Mouse (Mus musculus) embryonic facial prominence, embryonic 15.5 days (tissue): ENCODE data around the gene Slc1a7. TPM values are rescaled to one million over a fixed set of nuclear protein-coding genes. Genes with fewer than 3 reads are reported as not detected.

Source experiments
- ATAC-seq: fragments of 200-750 bp; cut with Nextera tagmentation; 2 replicates; pipeline ENCODE4 v1.8.0; 2017; ENCODE audit warnings: low read depth, moderate TSS enrichment; ENCODE audit not compliant: insufficient number of reproducible peaks, low FRiP score, low TSS enrichment
- H3K27ac ChIP-seq: fragments of 300-500 bp; sonication (generic); replicated peaks from 2 replicates; pipeline ENCODE4 v1.5.1; 2015; ENCODE audit warnings: mild to moderate bottlenecking, inconsistent platforms
- H3K27me3 ChIP-seq: fragments of 300-500 bp; sonication (generic); 2 replicates; pipeline ENCODE4 v1.6.1; 2015; ENCODE audit warnings: inconsistent platforms
- H3K36me3 ChIP-seq: fragments of 300-500 bp; sonication (generic); 2 replicates; pipeline ENCODE4 v1.6.1; 2015; ENCODE audit warnings: mild to moderate bottlenecking, inconsistent platforms
- H3K4me1 ChIP-seq: fragments of 300-500 bp; sonication (generic); 2 replicates; pipeline ENCODE4 v1.6.1; 2015; ENCODE audit warnings: inconsistent platforms
- H3K4me2 ChIP-seq: fragments of 300-500 bp; sonication (generic); replicated peaks from 2 replicates; pipeline ENCODE4 v1.6.1; 2015; ENCODE audit warnings: mild to moderate bottlenecking, inconsistent platforms
- H3K4me3 ChIP-seq: fragments of 300-500 bp; sonication (generic); replicated peaks from 2 replicates; pipeline ENCODE4 v1.5.1; 2015; ENCODE audit warnings: mild to moderate bottlenecking, inconsistent platforms
- H3K9ac ChIP-seq: fragments of 300-500 bp; sonication (generic); 2 replicates; pipeline ENCODE4 v1.6.1; 2015; ENCODE audit warnings: inconsistent platforms
- H3K9me3 ChIP-seq: fragments of 300-500 bp; sonication (generic); replicated peaks from 2 replicates; pipeline ENCODE4 v1.6.1; 2016; ENCODE audit warnings: inconsistent platforms
- WGBS: fragments of 180-500 bp; shearing (Covaris S2); methylation state at CpG from one replicate; pipeline ENCODE4 v1.1.7; 2015; 5-methylcytosine and 5-hydroxymethylcytosine counted together
- polyA plus RNA-seq: library from polyadenylated mRNA; unstranded; fragments of >200 nt; fragmentation: Nextera tagmentation; extraction: Ambion mirVana; gene quantifications from 2 replicates; pipeline ENCODE4 v1.2.1, GENCODE M21; 2015

Gene Slc1a7
- polyA plus RNA-seq, 1 experiment from 2014 or later = 0.16 TPM

GRCm38 (mm10) chr4:108057247-108057646 lies 89.1 kb downstream of the Slc1a7 start:
- WGBS = 83% methylated on average over 2 of the region's 2 CpGs
- Histone ChIP-seq H3K9me3 (no peaks in the 10 kb centered on the region), H3K36me3 (peaks cover 63% of the 10 kb centered on the region), H3K27ac (no peak overlapping the region), H3K27me3 (no peaks in the 10 kb centered on the region), H3K4me1 (no peaks in the 10 kb centered on the region), H3K9ac (no peak overlapping the region), H3K4me3 (no peak overlapping the region), H3K4me2 (no peak overlapping the region)
- no peak for ATAC-seq

GRCm38 (mm10) chr4:108058166-108058565 lies 90.0 kb downstream of the Slc1a7 start:
- 80% methylated on average over 10 of the region's 10 CpGs for WGBS
- Histone ChIP-seq H3K27me3 (no peaks in the 10 kb centered on the region), H3K9me3 (no peaks in the 10 kb centered on the region), H3K4me2 (no peak overlapping the region), H3K27ac (no peak overlapping the region), H3K9ac (no peak overlapping the region), H3K4me3 (no peak overlapping the region), H3K36me3 (peaks cover 67% of the 10 kb centered on the region), H3K4me1 (no peaks in the 10 kb centered on the region)
- ATAC-seq = no peak

- Histone ChIP-seq H3K36me3 (peaks cover 66% of the 10 kb centered on the region), H3K9me3 (no peaks in the 10 kb centered on the region), H3K4me3 (no peak overlapping the region), H3K27me3 (no peaks in the 10 kb centered on the region), H3K4me2 (no peak overlapping the region), H3K4me1 (no peaks in the 10 kb centered on the region), H3K27ac (no peak overlapping the region), H3K9ac (no peak overlapping the region)
- WGBS = 72% methylated on average over 19 of the region's 19 CpGs
- ATAC-seq = no peak
Measured at GRCm38 (mm10) chr4:108059601-108060379, 91.7 kb downstream of the Slc1a7 start.

- peaks cover 62% of the 10 kb centered on the region for H3K36me3 ChIP-seq
- H3K4me2 ChIP-seq = no peak overlapping the region
- WGBS = 89% methylated on average over 4 of the region's 4 CpGs
- no peak overlapping the region for H3K4me3 ChIP-seq
- H3K27ac ChIP-seq = no peak overlapping the region
- H3K27me3 ChIP-seq = no peaks in the 10 kb centered on the region
- ATAC-seq = no peak
- no peaks in the 10 kb centered on the region for H3K4me1 ChIP-seq
- no peaks in the 10 kb centered on the region for H3K9me3 ChIP-seq
- no peak overlapping the region for H3K9ac ChIP-seq
Measured at GRCm38 (mm10) chr4:108060774-108061173, 92.6 kb downstream of the Slc1a7 start.

- ATAC-seq = no peak
- no peaks in the 10 kb centered on the region for H3K4me1 ChIP-seq
- no peaks in the 10 kb centered on the region for H3K9me3 ChIP-seq
- H3K27ac ChIP-seq = no peak overlapping the region
- H3K4me3 ChIP-seq = no peak overlapping the region
- H3K27me3 ChIP-seq = no peaks in the 10 kb centered on the region
- H3K4me2 ChIP-seq = no peak overlapping the region
- 91% methylated on average over 5 of the region's 5 CpGs for WGBS
- no peak overlapping the region for H3K9ac ChIP-seq
- H3K36me3 ChIP-seq = peaks cover 63% of the 10 kb centered on the region
Measured at GRCm38 (mm10) chr4:108062524-108062923, 94.4 kb downstream of the Slc1a7 start.

Other genes with a start within 250 kb of the Slc1a7 start
- gene Lrp8, start 166.1 kb upstream of the Slc1a7 start, polyA plus RNA-seq = 3.5 and 3.9 TPM in 2 replicates
- gene Magoh, start 88.6 kb upstream of the Slc1a7 start, polyA plus RNA-seq = 160 and 167 TPM in 2 replicates
- 145 and 154 TPM in 2 replicates for gene 0610037L13Rik, start 78.5 kb upstream of the Slc1a7 start, polyA plus RNA-seq
- 33.2 and 34.1 TPM in 2 replicates for gene Cpt2, start 44.7 kb upstream of the Slc1a7 start, polyA plus RNA-seq
- gene Podn, start 128.1 kb downstream of the Slc1a7 start, polyA plus RNA-seq = 4.5 and 5.5 TPM in 2 replicates
- gene Scp2, start 176.7 kb downstream of the Slc1a7 start, polyA plus RNA-seq = 222 and 224 TPM in 2 replicates
- gene Echdc2, start 197.1 kb downstream of the Slc1a7 start, polyA plus RNA-seq = 41.5 and 46.9 TPM in 2 replicates
- gene Zyg11a, start 249.7 kb downstream of the Slc1a7 start, polyA plus RNA-seq = 0.11 and 0.12 TPM in 2 replicates